Mouse (Mus musculus): ENCODE results near the gene Efl1. TPM values are rescaled to one million over a fixed set of nuclear protein-coding genes. Genes with fewer than 3 reads are reported as not detected.
"Not testable (repeated sequence)": the region's sequence is repeated elsewhere in the genome, so short reads cannot be mapped to it uniquely, and the experiment has no call there.

Efl1 gene
- polyA plus RNA-seq, 1 experiment from 2014 or later = 21.9 TPM

DNA sequence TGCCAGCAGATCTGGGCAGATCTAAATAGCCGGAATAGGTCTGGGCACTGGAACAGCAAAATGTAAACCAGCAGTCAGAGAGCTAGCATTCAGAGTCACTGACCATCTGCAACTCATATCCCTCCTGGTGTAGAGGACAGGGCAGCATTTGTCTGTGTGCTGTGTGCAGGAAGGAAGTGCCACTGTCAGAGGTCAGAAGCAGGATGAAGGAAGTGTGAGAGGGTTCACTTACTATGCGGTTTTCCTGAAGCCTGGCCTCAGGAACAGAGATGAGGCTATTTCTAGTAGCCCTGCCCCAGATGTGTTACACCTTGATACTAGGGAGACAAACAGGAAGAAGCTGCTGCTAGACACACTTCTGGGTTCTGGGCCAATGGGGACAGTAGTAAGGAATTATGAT, 100.4 kb downstream of the Efl1 start:
- WGBS = 64% methylated on average over 2 of the region's 2 CpGs
- peak overlapping the region; percentile 77; the same call in 1 of the 2 replicates for H3K27ac ChIP-seq
- H3K9me3 ChIP-seq = no peaks in the 10 kb centered on the region
- no peak for DNase-seq (ENCODE audit: extremely low spot score, low spot score)
- peaks cover 20% of the 10 kb centered on the region for H3K36me3 ChIP-seq (replicated peaks)
- peaks cover 27% of the 10 kb centered on the region for H3K4me1 ChIP-seq
- no peak overlapping the region for H3K4me3 ChIP-seq
- no peaks in the 10 kb centered on the region for H3K27me3 ChIP-seq (ENCODE audit: poor library complexity, severe bottlenecking)

DNA sequence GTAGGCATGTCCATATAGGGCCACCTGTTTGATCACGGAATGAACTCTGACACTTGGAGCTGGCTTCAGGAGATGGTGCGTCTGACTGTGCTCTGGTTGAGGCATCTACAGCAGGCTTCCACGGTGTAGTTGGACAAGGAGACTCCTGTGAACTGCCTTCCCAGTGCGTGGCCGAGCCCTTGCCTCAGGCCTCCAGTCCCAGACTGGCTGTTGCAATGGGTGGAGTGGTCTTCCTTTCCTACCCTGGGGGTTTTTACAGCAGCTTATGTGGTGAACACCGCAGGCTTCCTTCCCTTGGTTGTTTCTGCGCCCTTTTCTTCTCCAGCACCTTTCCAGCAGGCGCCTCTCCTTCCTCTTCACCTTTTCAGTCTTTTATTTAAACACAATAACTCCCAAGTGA, 100.8 kb downstream of the Efl1 start:
- Histone ChIP-seq H3K36me3 (replicated peaks) (peaks cover 20% of the 10 kb centered on the region), H3K4me3 (no peak overlapping the region), H3K9me3 (no peaks in the 10 kb centered on the region), H3K4me1 (peaks cover 24% of the 10 kb centered on the region), H3K27me3 (ENCODE audit: poor library complexity, severe bottlenecking) (no peaks in the 10 kb centered on the region), H3K27ac (peak overlapping the region; percentile 77)
- 82% methylated on average over 8 of the region's 8 CpGs for WGBS
- no peak for DNase-seq (ENCODE audit: extremely low spot score, low spot score)

DNA sequence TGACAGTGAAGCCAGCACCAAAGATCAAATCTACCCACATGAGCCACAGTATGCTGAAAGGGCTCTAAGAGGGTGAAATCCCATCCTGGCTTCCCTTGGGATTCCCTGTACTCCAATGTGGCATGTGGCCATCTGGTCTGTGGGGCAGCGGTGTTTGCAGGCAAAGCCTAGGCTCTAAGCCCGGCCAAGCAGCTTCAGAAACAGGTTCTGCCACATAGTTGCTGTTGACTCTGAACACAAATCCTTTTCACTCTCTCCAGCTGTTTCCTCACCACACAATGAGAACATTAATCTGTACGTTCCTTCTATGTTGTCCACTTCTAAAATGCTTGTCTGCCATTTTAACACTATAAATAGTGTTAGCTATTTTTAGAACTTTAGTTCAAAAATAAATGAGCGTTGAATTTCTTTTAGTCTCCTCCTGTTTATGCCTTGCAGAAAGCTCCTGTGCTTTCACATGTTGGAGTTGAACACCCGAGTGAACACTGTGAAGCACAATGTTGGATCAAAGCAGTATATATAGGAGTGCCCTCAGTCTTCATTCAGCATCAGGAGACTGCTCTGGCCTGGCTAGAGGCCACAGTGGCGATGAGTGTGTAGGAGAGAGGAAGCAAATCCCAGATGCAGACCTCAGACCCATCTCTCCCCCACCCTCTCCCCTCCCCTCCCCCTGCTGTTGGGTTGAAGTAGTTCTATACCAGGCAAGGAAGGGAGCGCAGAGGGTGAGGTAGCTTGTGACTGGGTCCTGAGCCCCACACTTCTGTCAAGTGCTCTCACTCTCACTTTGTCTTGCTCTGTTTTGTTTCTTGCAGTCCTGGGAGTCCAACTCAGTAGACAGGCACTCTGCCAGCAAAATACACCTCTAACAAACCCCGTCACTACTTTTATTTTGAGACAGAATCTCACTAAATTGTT, 104.0 kb downstream of the Efl1 start:
- H3K4me3 ChIP-seq = no peak overlapping the region
- H3K9me3 ChIP-seq = no peaks in the 10 kb centered on the region
- whole genome bisulfite sequencing = 73% methylated on average over 8 of the region's 8 CpGs
- peaks cover 23% of the 10 kb centered on the region for H3K4me1 ChIP-seq
- H3K27me3 ChIP-seq (ENCODE audit: poor library complexity, severe bottlenecking) = no peaks in the 10 kb centered on the region
- DNase-seq (ENCODE audit: extremely low spot score, low spot score) = no peak
- peaks cover 32% of the 10 kb centered on the region for H3K36me3 ChIP-seq (replicated peaks)
- H3K27ac ChIP-seq = peak overlapping the region; percentile 48; the same call in 1 of the 2 replicates

DNA sequence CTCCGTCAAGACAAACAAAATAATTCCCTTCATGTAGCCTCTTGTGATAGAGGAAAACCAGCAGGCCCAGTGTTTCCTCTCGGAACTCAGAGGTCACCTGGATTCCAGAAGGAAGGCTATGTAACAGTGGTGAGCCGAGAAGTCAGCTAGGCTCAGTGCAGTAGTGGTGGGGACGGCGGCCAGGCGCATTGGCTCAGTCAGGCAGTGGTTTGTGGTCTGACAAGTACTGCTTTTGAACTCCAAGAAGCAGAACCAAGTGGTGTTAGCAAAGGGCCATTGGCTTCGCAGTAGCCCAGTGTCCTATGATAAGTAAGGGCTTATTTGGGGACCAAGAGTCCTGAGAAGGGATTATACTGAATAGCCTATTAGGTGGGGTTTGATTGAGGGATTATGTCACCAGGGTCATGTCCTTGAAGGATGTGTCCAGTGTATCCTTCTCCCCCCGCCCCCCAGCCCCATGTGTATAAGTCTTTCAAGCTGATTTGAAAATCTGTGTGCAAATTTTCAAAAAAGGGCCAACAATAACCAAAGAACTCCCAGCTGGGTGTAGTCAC, 107.3 kb downstream of the Efl1 start:
- 86% methylated on average over 8 of the region's 8 CpGs for WGBS
- DNase-seq (ENCODE audit: extremely low spot score, low spot score) = no peak
- H3K4me1 ChIP-seq = peaks cover 8% of the 10 kb centered on the region
- no peak overlapping the region for H3K4me3 ChIP-seq
- no peaks in the 10 kb centered on the region for H3K9me3 ChIP-seq
- H3K36me3 ChIP-seq (replicated peaks) = peaks cover 25% of the 10 kb centered on the region
- no peaks in the 10 kb centered on the region for H3K27me3 ChIP-seq (ENCODE audit: poor library complexity, severe bottlenecking)
- no peak overlapping the region for H3K27ac ChIP-seq

DNA sequence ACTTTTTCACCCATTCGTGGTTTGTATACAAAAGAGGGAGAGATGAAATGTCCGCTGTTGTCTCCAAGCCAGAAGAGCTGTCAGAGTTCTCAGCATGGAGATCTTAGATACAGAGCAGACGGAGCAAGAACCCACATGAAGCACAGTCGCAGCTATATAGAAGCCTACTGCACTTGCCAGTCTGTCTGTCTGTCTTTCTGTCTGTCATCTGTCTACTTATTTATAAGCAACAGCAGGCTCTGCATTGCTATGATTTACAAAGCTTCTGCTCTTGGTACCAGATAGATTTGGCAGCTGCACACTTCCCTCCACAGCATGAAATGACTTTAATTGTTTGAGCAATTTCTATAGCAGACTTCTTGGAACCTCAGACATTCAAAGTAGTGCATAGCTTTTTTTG, 110.1 kb downstream of the Efl1 start:
- 96% methylated on average over 4 of the region's 4 CpGs for WGBS

DNA sequence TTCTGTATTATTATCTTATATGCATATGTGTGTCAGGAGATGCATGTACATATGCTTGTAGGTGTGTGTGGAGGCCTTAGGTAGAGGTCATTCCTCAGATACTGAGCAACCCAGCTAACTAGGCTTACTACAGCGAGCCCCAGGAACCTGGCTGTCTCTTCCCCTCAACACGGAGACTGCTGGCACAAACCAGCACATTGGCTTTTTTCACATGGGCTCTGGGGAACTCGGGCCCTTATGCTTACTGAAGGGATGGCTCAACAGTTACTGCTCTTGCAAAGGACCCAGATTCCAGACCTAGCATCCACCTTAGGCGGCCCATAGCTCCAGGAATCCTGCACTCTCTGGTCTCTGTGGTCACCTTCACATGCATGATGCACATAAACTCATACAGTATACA, 110.7 kb downstream of the Efl1 start:
- Histone ChIP-seq H3K36me3 (replicated peaks) (peaks cover 32% of the 10 kb centered on the region), H3K27ac (no peak overlapping the region), H3K4me3 (no peak overlapping the region), H3K27me3 (ENCODE audit: poor library complexity, severe bottlenecking) (no peaks in the 10 kb centered on the region), H3K4me1 (no peaks in the 10 kb centered on the region), H3K9me3 (no peaks in the 10 kb centered on the region)
- WGBS = 82% methylated on average over 4 of the region's 4 CpGs
- no peak for DNase-seq (ENCODE audit: extremely low spot score, low spot score)

More for the DNA sequence above, 110.1 kb downstream of the Efl1 start:
- Histone ChIP-seq H3K4me3 (no peak overlapping the region), H3K36me3 (replicated peaks) (peaks cover 30% of the 10 kb centered on the region), H3K27me3 (ENCODE audit: poor library complexity, severe bottlenecking) (no peaks in the 10 kb centered on the region), H3K4me1 (no peaks in the 10 kb centered on the region), H3K9me3 (no peaks in the 10 kb centered on the region), H3K27ac (no peak overlapping the region)
- no peak for DNase-seq (ENCODE audit: extremely low spot score, low spot score)

DNA sequence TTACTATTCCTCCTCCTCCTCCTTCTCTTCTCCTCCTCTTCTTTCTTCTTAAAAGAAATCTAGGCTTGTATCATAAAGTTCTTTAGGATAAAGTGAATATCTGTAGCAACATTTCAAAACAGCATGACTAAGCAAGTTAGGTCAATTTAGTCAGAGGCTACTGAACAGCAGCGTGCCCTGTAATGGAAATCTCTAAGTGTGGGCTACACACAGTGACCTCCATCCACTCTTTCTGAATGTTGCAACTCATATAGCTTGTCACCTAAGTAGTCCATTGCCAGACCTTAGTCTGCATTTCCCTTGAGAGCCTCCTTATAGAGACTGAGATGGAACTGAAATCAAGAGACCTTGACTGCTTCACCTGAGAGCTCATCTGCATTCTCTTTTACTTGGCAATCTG, 116.5 kb downstream of the Efl1 start:
- no peak overlapping the region for H3K4me3 ChIP-seq
- H3K36me3 ChIP-seq (replicated peaks) = peaks cover 25% of the 10 kb centered on the region
- no peak overlapping the region for H3K27ac ChIP-seq
- H3K4me1 ChIP-seq = peaks cover 5% of the 10 kb centered on the region; the same call in 1 of the 2 replicates
- WGBS = 86% methylated on average over 1 of the region's 1 CpGs
- no peaks in the 10 kb centered on the region for H3K9me3 ChIP-seq
- DNase-seq (ENCODE audit: extremely low spot score, low spot score) = no peak
- H3K27me3 ChIP-seq (ENCODE audit: poor library complexity, severe bottlenecking) = no peaks in the 10 kb centered on the region

DNA sequence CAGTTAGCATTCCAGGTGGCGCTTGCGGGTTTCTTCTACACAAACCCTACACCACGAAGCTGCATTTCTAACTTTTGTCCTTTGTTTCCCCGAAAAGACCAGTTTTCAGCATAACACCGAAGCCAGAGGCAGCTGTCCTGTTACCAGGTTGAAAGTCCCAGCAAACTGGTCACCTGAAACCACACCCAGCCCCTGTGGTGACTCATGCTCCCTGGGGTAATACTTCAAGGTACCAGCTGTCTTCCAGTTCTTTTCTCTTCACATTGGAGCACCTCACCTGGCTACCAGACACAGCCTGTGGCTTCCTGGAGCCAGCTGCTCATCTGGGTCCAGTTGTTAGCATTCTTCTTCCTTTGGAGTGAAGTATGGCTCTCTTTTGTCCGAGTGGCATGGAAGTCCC, 118.2 kb downstream of the Efl1 start:
- Histone ChIP-seq H3K9me3 (peaks cover 7% of the 10 kb centered on the region), H3K27ac (0 out of 2 replicates have a peak overlapping the region, but pooled peaks have one; percentile 4), H3K4me3 (no peak overlapping the region), H3K36me3 (replicated peaks) (peaks cover 28% of the 10 kb centered on the region), H3K4me1 (peaks cover 5% of the 10 kb centered on the region; the same call in 1 of the 2 replicates), H3K27me3 (ENCODE audit: poor library complexity, severe bottlenecking) (no peaks in the 10 kb centered on the region)
- 84% methylated on average over 6 of the region's 6 CpGs for WGBS
- no peak for DNase-seq (ENCODE audit: extremely low spot score, low spot score)

DNA sequence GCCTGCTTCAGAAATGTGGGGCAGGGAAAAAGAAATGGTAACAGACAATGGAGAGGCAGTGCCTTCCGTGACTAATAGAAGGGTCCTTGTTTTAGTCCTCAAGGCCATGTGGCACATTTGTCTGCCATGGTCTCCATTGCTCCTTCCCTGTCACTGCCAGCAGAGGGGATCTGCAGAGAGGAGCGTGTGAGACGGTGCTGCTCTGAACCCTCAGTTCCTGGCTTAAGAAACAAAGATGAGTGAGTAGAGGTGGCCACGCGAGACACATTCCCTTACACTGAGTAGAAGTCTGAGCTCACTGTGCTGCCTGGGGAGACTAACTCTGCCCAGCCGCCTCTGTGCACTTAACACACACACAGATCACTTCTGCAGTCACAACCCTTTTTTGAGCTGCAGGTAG, 121.8 kb downstream of the Efl1 start:
- H3K27ac ChIP-seq = peak overlapping the region; percentile 30
- H3K27me3 ChIP-seq (ENCODE audit: poor library complexity, severe bottlenecking) = no peaks in the 10 kb centered on the region
- 65% methylated on average over 6 of the region's 6 CpGs for WGBS
- peaks cover 16% of the 10 kb centered on the region for H3K4me1 ChIP-seq
- no peak for DNase-seq (ENCODE audit: extremely low spot score, low spot score)
- H3K9me3 ChIP-seq = peaks cover 7% of the 10 kb centered on the region
- H3K4me3 ChIP-seq = no peak overlapping the region
- H3K36me3 ChIP-seq (replicated peaks) = peaks cover 17% of the 10 kb centered on the region

DNA sequence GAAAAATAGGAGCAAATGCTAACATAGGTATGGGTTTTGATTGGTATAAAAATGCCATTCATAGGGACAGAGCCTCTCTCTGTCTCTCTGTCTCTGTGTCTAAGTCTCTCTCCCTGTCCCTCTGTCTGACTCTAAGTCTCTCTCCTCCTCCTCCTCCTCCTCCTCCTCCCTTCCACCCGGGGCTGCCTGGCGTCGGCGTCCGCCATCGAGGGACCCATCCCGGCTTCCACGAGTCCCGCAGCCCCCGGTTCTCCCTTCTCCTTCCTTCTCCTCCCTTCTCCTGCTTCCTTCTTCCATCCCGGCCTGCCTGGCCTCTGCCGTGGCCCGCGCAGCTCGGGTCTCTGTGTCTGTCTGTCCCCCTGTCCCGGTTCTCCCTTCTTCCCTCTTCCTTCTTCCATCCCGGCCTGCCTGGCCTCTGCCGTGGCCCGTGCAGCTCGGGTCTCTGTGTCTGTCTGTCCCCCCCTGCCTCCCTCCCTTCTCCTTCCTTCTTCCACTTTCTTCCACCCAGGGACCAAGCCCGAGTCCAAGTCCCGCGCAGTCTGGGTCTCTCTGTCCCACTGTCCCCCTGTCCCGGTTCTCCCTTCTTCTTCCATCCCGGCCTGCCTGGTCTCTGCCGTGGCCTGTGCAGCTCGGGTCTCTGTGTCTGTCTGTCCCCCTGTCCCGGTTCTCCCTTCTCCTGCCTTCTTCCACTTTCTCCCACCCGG, 122.7 kb downstream of the Efl1 start:
- peak; percentile 52 for DNase-seq (ENCODE audit: extremely low spot score, low spot score)
- not testable (repeated sequence) for H3K9me3 ChIP-seq; H3K27me3 ChIP-seq (ENCODE audit: poor library complexity, severe bottlenecking); H3K4me3 ChIP-seq
- peaks cover 17% of the 10 kb centered on the region for H3K36me3 ChIP-seq (replicated peaks)
- WGBS = 84% methylated on average over 29 of the region's 29 CpGs
- H3K27ac ChIP-seq = peak overlapping the region; percentile 65; the same call in 1 of the 2 replicates
- H3K4me1 ChIP-seq = peaks cover 13% of the 10 kb centered on the region

DNA sequence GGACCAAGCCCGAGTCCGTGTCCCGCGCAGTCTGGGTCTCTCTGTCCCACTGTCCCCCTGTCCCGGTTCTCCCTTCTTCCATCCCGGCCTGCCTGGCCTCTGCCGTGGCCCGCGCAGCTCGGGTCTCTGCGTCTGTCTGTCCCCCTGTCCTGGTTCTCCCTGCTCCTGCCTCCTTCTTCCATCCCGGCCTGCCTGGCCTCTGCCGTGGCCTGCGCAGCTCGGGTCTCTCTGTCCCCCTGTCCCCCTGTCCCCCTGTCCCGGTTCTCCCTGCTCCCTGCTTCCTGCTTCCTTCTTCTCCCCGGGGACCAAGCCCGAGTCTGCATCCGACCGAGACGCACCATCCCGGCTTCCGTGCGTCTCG, 123.2 kb downstream of the Efl1 start:
- not testable (repeated sequence) for H3K9me3 ChIP-seq; H3K27me3 ChIP-seq (ENCODE audit: poor library complexity, severe bottlenecking); H3K4me3 ChIP-seq; DNase-seq (ENCODE audit: extremely low spot score, low spot score)
- peaks cover 16% of the 10 kb centered on the region for H3K36me3 ChIP-seq (replicated peaks)
- 90% methylated on average over 25 of the region's 25 CpGs for WGBS
- peaks cover 11% of the 10 kb centered on the region for H3K4me1 ChIP-seq
- H3K27ac ChIP-seq = peak overlapping the region; percentile 65; the same call in 1 of the 2 replicates

DNA sequence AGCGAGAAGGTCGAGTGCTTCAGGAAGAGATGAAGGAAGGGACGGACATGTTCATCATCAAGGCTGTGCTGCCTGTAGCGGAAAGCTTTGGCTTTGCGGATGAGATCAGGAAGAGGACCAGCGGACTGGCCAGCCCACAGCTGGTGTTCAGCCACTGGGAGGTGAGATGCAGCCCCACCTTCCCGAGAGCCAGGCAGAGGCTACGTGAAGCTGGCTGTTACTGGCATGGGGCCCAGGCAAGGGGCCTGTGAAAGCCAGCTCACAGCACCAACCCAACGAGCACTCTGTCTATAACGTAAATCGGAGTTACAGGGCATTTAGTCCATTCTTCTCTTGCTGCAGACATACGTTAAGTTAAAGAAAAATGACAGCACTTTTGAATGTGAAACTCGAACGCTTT, 124.1 kb downstream of the Efl1 start:
- DNase-seq (ENCODE audit: extremely low spot score, low spot score) = no peak
- Histone ChIP-seq H3K27ac (peak overlapping the region; percentile 54; the same call in 1 of the 2 replicates), H3K36me3 (replicated peaks) (peaks cover 14% of the 10 kb centered on the region), H3K4me1 (peaks cover 11% of the 10 kb centered on the region), H3K4me3 (no peak overlapping the region), H3K9me3 (peaks cover 7% of the 10 kb centered on the region), H3K27me3 (ENCODE audit: poor library complexity, severe bottlenecking) (no peaks in the 10 kb centered on the region)
- WGBS = 83% methylated on average over 14 of the region's 14 CpGs

DNA sequence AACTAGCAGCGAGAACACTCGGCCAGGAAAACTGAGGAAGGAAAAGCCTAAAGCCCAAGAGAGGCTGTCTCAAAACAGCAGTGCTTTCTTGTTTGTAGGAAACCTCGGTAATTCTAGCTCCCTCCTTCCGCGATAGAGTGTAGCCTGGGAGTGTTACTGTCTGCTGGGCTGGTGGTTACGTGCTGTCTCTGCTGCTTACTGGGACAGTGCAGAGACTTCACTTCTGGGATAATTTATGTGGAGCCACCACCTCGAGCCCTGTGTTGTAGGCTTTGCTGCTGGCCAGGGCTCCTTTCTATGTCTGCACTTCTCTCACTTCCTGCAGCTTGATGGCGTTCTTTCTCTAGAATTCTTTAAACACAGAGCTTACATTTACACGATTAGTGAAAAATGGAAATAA, 124.7 kb downstream of the Efl1 start:
- Histone ChIP-seq H3K9me3 (peaks cover 7% of the 10 kb centered on the region), H3K4me1 (peaks cover 11% of the 10 kb centered on the region), H3K27me3 (ENCODE audit: poor library complexity, severe bottlenecking) (no peaks in the 10 kb centered on the region), H3K36me3 (replicated peaks) (peaks cover 19% of the 10 kb centered on the region), H3K4me3 (no peak overlapping the region), H3K27ac (peak overlapping the region; percentile 65)
- DNase-seq (ENCODE audit: extremely low spot score, low spot score) = no peak
- WGBS = 77% methylated on average over 9 of the region's 9 CpGs
